Mouse (Mus musculus) effector memory CD4-positive, alpha-beta T cell, adult 5 months (primary cell): Measurements from ENCODE around the gene Jak3. TPM values are rescaled to one million over a fixed set of nuclear protein-coding genes. Genes with fewer than 3 reads are reported as not detected.

ENCODE experiments used
- polyA plus RNA-seq: library from polyadenylated mRNA; unstranded; fragments of 100-300 nt; shearing (Covaris generic); gene quantifications from one replicate; pipeline ENCODE4 v1.2.1, GENCODE M21; 2017

Gene Jak3
- 80.1 TPM for polyA plus RNA-seq

GRCm38 (mm10) chr8:71676020-71676741, at the start of gene Jak3:
Jak3 (plus strand) TSS chr8:71676296.

GRCm38 (mm10) chr8:71671549-71671965, 4.5 kb upstream of the Jak3 start, which contains the start of gene Unc13a:
Unc13a (minus strand) TSS chr8:71671757.

GRCm38 (mm10) chr8:71689028-71689427, 12.9 kb downstream of the Jak3 start, which contains the start of gene Insl3:
Insl3 (plus strand) TSS chr8:71689214.

DNA sequence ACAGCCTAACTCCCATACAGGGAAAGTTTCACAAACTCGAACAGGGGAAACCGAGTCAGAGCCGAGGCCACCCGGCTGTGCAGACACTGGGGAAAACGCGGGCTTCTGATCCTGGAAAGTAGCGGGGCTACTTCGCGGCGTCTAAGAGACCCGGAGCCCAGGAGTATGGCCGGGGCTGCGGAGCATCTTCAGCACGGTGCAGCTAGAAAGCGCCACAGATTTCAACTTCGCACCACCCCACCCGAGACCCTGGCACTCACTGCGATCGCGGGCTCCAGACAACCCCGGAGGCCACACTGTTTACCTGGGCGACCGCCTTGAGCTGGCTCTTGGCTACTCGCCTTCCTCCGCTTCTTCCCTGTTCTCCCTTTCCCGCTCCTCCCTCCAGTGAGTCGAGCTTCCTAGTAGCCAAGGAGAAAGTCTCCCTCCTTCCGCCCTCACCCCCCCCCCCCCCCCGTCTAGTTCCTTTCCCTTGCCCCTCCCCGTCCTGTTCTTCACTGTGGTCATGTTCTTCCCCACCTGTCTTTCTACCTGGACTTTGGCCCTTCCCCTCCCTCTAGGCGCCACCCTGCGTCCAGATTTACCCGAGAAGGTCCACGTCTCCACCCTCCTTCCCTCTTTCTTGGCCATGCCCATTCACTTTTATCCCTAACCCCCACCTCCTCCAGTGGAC, 25.5 kb downstream of the Jak3 start, which contains the start of gene B3gnt3:
TSS of gene B3gnt3 (minus strand) at position 376 of the 673 bp plus-strand sequence.

DNA sequence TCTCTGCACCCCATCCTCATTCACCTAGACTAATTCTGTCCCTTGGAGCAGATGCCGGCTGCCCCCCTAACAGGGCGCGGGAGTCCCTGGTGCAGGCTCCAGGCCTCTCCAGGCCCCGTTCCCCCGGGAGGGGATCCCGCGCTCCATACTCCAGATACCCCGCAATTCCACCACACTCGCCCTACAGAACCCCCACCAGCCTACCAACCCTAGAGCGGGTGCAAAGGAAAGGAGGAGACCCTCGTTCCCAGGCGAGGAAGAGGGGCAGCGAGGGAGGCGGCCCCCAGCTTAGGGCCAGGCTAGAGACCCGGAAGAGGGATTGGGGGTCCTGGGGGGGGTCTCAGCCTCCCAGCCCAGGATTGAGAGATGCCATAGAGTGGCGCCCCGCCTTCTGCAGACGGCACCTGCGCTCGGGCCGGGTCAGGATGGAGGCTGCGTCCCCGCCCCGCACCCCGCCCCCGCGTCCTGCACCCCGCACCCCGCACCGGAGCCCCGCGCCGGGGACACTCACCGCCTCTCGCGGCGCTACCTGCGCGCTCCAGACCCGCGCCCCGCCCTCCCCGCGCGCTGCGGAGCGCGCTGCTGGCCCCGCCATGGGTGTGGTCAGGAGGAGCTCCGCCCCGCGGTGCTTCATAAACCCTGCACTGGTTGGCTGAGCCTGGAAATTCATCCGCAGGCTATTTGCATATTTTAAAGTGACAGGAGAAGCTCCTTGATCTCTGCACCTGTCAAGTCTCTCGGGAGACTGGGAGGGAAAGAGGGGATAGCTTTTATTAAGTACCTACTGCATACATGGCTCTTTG, 49.2 kb downstream of the Jak3 start, which contains the start of gene Fcho1:
TSS of gene Fcho1 (minus strand) at position 595 of the 803 bp plus-strand sequence.

Other genes starting within 250 kb of the Jak3 start
- 103 TPM for gene Abhd8, start 212.6 kb upstream of the Jak3 start, polyA plus RNA-seq
- 23.3 TPM for gene Mrpl34, start 211.3 kb upstream of the Jak3 start, polyA plus RNA-seq
- gene Dda1, start 207.1 kb upstream of the Jak3 start, polyA plus RNA-seq: 138 TPM
- 15.7 TPM for gene Ano8, start 190.3 kb upstream of the Jak3 start, polyA plus RNA-seq
- gene Gtpbp3, start 188.2 kb upstream of the Jak3 start, polyA plus RNA-seq: 4.0 TPM
- not detected for gene Plvap, start 164.5 kb upstream of the Jak3 start, polyA plus RNA-seq
- gene Ccdc194, start 150.6 kb upstream of the Jak3 start, polyA plus RNA-seq: not detected
- gene Bst2, start 138.8 kb upstream of the Jak3 start, polyA plus RNA-seq: 73.2 TPM
- 58.6 TPM for gene Mvb12a, start 133.4 kb upstream of the Jak3 start, polyA plus RNA-seq
- gene Tmem221, start 117.4 kb upstream of the Jak3 start, polyA plus RNA-seq: 5.7 TPM
- gene Nxnl1, start 109.7 kb upstream of the Jak3 start, polyA plus RNA-seq: 0.50 TPM
- gene Slc27a1, start 107.4 kb upstream of the Jak3 start, polyA plus RNA-seq: 18.4 TPM
- gene Pgls, start 84.1 kb upstream of the Jak3 start, polyA plus RNA-seq: 79.8 TPM
- 4.3 TPM for gene Fam129c, start 78.6 kb upstream of the Jak3 start, polyA plus RNA-seq
- gene Colgalt1, start 65.3 kb upstream of the Jak3 start, polyA plus RNA-seq: 30.8 TPM
- 0.15 TPM for gene Unc13a, start 4.5 kb upstream of the Jak3 start, polyA plus RNA-seq
- gene Insl3, start 12.9 kb downstream of the Jak3 start, polyA plus RNA-seq: 22.9 TPM
- gene B3gnt3, start 25.5 kb downstream of the Jak3 start, polyA plus RNA-seq: 3.0 TPM
- 154 TPM for gene Fcho1, start 49.4 kb downstream of the Jak3 start, polyA plus RNA-seq
- gene Zfp709, start 205.7 kb downstream of the Jak3 start, polyA plus RNA-seq: 3.6 TPM
- 2.0 TPM for gene Zfp882, start 232.3 kb downstream of the Jak3 start, polyA plus RNA-seq
- gene Zfp617, start 232.3 kb downstream of the Jak3 start, polyA plus RNA-seq: 7.9 TPM